Mouse (Mus musculus) hindbrain, embryonic 16.5 days (tissue): ENCODE measurements at regions not wholly inside any gene's neighbourhood (a gene's known extent, or its start where the extent isn't known, plus 50 kb on each side); places are given as distances from the start of the nearest gene placed in this dataset.
A peak's percentile ranks its signal among the peaks of the same experiment; 100 is the strongest.
"Not testable (repeated sequence)": the region's sequence is repeated elsewhere in the genome, so short reads cannot be mapped to it uniquely, and the experiment has no call there.

Source experiments
- ATAC-seq: fragments of 200-750 bp; cut with Nextera tagmentation; 2 replicates; pipeline ENCODE4 v1.8.0; 2017; ENCODE audit warnings: moderate TSS enrichment, moderate library complexity
- H3K27ac ChIP-seq: fragments of 300-500 bp; sonication (generic); 2 replicates; pipeline ENCODE4 v1.5.1; 2014; ENCODE audit warnings: low read depth, mild to moderate bottlenecking, control low read depth, low read length, moderate library complexity
- H3K27me3 ChIP-seq: fragments of 300-500 bp; sonication (generic); replicated peaks from 2 replicates; pipeline ENCODE4 v1.6.1; 2014; ENCODE audit warnings: low read length; ENCODE audit not compliant: control insufficient read depth, insufficient read depth
- H3K36me3 ChIP-seq: fragments of 300-500 bp; sonication (generic); 2 replicates; pipeline ENCODE4 v1.6.1; 2014; ENCODE audit warnings: mild to moderate bottlenecking, low read length, moderate library complexity, mixed read lengths; ENCODE audit not compliant: control insufficient read depth, insufficient read depth
- H3K4me1 ChIP-seq: fragments of 300-500 bp; sonication (generic); 2 replicates; pipeline ENCODE4 v1.6.1; 2014; ENCODE audit warnings: low read depth, low read length; ENCODE audit not compliant: control insufficient read depth, insufficient read depth
- H3K4me2 ChIP-seq: fragments of 300-500 bp; sonication (generic); 2 replicates; pipeline ENCODE4 v1.6.1; 2014; ENCODE audit warnings: mild to moderate bottlenecking, low read length, control low read depth, moderate library complexity
- H3K4me3 ChIP-seq: fragments of 300-500 bp; sonication (generic); 2 replicates; pipeline ENCODE4 v1.5.1; 2014; ENCODE audit warnings: mild to moderate bottlenecking, low read length, control low read depth, moderate library complexity
- H3K9ac ChIP-seq: fragments of 300-500 bp; sonication (generic); 2 replicates; pipeline ENCODE4 v1.6.1; 2014; ENCODE audit warnings: low read depth, mild to moderate bottlenecking, control low read depth, low read length, moderate library complexity
- H3K9me3 ChIP-seq: fragments of 300-500 bp; sonication (generic); 2 replicates; pipeline ENCODE4 v1.6.1; 2014; ENCODE audit warnings: mild to moderate bottlenecking, low read length, moderate library complexity; ENCODE audit not compliant: control insufficient read depth
- WGBS: fragments of 180-500 bp; shearing (Covaris S2); extraction: QIAGEN DNeasy Blood & Tissue Kit; methylation state at CpG from one replicate; pipeline ENCODE4 v1.1.7; 2014; 5-methylcytosine and 5-hydroxymethylcytosine counted together

DNA sequence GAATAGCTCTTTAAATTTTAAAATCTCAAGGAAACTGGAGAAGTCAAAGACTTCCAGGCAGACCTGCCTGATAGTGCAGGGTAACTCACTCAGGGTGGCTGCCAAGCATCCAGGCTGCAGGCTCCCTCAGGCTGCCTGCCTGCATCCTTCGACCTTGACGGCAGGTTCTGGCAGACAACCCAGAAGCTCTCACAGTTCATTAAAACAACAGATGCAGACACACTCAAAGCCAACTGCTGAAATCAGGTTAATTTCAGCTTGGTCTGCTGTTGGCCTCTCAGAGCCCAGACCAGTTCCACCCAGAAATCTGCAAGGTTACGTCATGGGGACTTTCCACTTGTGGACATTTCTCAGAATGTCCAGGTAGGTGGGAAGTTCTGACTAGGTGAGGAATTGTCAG is 109.3 kb upstream of the Frmd4a start:
- H3K27me3 ChIP-seq, result no peaks in the 10 kb centered on the region
- no peaks in the 10 kb centered on the region for H3K9me3 ChIP-seq
- peak; percentile 87 for ATAC-seq
- H3K9ac ChIP-seq, result no peak overlapping the region
- WGBS, result 61% methylated on average over 3 of the region's 3 CpGs
- H3K4me1 ChIP-seq, result peaks cover 4% of the 10 kb centered on the region; the same call in 1 of the 2 replicates
- H3K4me2 ChIP-seq, result no peak overlapping the region
- H3K4me3 ChIP-seq, result no peak overlapping the region
- no peak overlapping the region for H3K27ac ChIP-seq
- no peaks in the 10 kb centered on the region for H3K36me3 ChIP-seq

DNA sequence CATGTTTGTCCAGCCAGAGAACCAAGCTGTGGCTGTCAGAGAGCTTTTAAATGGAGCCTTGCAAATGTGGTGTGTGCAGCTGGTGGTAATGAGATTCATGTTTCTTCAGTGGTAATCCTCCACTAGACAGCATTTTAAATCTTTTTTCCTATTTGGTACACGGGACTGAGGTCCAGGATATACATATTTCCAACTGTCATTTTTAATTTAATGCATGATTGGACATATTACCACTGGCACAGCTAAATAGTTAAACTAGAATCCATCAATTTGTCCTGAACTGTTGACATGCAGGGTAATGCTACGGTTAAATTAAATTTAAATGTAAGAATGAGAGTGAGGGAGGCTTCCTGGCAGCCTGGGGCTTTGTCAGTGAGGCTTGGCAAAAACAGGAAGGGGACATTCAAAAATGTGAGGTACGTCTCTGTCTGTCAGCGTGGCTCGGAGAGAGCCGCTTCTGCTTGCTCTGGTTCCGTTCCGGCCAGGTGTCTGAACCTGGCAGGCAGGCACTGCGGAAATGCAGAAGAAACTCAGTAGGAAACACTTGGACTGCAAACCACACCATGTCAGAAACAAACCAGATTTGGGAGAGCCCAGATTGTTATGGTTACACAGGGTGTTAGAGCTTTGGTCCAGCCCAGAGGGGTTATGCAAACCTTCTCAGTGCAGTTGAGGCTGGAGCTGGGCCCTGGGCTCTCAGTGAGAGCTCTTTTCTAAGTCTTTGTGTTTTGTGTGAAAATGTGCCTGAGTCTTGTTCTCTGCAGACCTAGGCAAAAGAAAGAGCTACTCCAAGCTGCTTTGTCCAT is 107.2 kb upstream of the Frmd4a start:
- H3K4me2 ChIP-seq, result no peak overlapping the region
- no peaks in the 10 kb centered on the region for H3K27me3 ChIP-seq
- no peaks in the 10 kb centered on the region for H3K36me3 ChIP-seq
- no peaks in the 10 kb centered on the region for H3K9me3 ChIP-seq
- no peak overlapping the region for H3K9ac ChIP-seq
- WGBS, result 38% methylated on average over 9 of the region's 9 CpGs
- peaks cover 4% of the 10 kb centered on the region; the same call in 1 of the 2 replicates for H3K4me1 ChIP-seq
- peak overlapping the region; percentile 26; the same call in 1 of the 2 replicates for H3K27ac ChIP-seq
- H3K4me3 ChIP-seq, result no peak overlapping the region
- ATAC-seq, result peak; percentile 68

DNA sequence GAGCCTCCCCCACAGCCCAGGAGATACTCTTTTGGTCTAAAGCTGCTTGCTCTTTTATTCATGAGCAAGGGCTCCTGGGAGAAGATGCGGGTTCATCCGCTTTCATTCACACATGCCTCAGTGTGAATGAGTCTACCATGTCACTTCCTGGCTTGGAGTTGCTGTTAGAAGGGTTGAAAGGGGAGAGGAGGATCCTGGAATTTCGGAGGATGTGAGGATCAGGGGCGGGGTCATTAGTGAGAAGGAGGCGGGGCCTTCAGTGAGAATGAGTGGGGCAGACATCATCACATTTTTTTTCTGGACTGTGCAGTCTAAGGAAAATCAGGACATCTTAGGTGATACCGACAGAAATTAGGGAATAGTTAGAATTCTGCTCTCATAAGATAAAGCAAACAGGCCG is 102.4 kb upstream of the Frmd4a start:
- Histone ChIP-seq H3K4me3 (no peak overlapping the region), H3K27ac (no peak overlapping the region), H3K36me3 (no peaks in the 10 kb centered on the region), H3K9me3 (no peaks in the 10 kb centered on the region), H3K9ac (no peak overlapping the region), H3K4me2 (no peak overlapping the region), H3K27me3 (no peaks in the 10 kb centered on the region), H3K4me1 (peaks cover 4% of the 10 kb centered on the region; the same call in 1 of the 2 replicates)
- WGBS, result 78% methylated on average over 7 of the region's 7 CpGs
- ATAC-seq, result no peak

DNA sequence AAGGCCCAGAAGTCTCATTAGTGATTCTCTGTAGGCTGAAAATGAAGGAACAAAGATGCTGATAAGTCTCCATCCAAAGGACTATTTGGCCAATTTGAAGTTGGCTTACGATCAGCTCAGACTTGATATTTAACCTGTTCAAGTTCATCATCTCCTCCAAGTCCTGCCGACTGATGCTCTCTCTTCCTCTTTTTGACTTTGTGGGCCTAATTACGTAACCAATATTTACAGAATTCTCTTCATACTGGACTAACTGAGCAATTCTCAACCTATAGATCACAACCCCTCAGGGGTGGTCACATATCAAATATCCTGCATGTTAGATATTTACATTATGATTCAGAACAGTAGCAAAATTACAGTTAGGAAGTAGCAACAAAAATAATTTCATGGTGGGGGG is 101.2 kb upstream of the Frmd4a start:
- 93% methylated on average over 3 of the region's 3 CpGs for WGBS
- no peak overlapping the region for H3K4me3 ChIP-seq

DNA sequence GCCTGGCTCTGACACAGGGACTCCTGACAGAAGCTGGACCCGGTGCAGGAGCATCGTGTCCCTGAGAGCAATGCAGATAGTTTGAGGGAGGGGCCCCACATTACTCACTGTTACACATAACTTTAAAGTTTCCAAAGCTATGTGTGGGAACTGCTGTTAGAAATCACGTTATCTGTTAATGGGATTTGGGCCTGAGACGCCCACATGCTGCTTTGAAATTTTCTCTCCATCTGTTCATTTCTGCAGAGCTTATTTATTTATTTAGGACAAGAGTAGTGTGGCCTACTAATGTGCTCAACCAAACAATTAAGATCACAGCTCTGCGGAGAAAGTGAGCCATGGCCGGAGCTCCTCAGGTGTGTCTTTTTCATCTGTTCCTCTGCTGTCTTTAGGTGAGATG is 99.4 kb upstream of the Frmd4a start:
- H3K4me1 ChIP-seq, result no peaks in the 10 kb centered on the region
- H3K27ac ChIP-seq, result no peak overlapping the region
- WGBS, result 65% methylated on average over 6 of the region's 6 CpGs
- H3K4me3 ChIP-seq, result no peak overlapping the region
- H3K36me3 ChIP-seq, result no peaks in the 10 kb centered on the region
- H3K9me3 ChIP-seq, result no peaks in the 10 kb centered on the region
- H3K9ac ChIP-seq, result no peak overlapping the region
- no peaks in the 10 kb centered on the region for H3K27me3 ChIP-seq
- no peak overlapping the region for H3K4me2 ChIP-seq
- ATAC-seq, result peak; percentile 64

More for the DNA sequence above, 101.2 kb upstream of the Frmd4a start:
- H3K36me3 ChIP-seq, result no peaks in the 10 kb centered on the region
- no peaks in the 10 kb centered on the region for H3K27me3 ChIP-seq
- no peaks in the 10 kb centered on the region for H3K4me1 ChIP-seq
- ATAC-seq, result no peak
- H3K4me2 ChIP-seq, result no peak overlapping the region
- H3K27ac ChIP-seq, result no peak overlapping the region
- H3K9ac ChIP-seq, result no peak overlapping the region
- no peaks in the 10 kb centered on the region for H3K9me3 ChIP-seq

DNA sequence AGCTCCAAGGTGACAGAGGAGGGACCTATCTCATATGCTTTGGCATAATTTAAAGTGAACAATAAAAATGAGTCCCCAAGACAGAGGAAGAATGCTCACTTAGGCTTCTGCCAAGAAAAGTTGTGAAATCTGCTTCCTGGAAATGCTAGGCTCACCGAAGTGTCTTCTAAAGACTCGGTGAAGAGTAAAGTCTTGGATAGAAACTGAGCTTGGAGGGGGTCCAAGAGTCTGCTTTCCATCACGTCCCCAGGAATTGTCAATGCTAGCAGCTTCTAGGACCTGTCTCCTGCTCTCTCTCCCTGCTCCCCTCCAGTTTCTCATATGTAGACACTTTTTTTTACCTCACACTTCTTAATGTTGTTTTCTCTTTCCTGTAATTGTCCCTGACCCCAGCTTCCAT is 97.6 kb upstream of the Frmd4a start:
- 66% methylated on average over 3 of the region's 3 CpGs for WGBS
- H3K27ac ChIP-seq, result no peak overlapping the region
- H3K9me3 ChIP-seq, result no peaks in the 10 kb centered on the region
- no peak for ATAC-seq
- H3K27me3 ChIP-seq, result no peaks in the 10 kb centered on the region
- no peak overlapping the region for H3K4me3 ChIP-seq
- no peak overlapping the region for H3K4me2 ChIP-seq
- no peaks in the 10 kb centered on the region for H3K4me1 ChIP-seq
- no peak overlapping the region for H3K9ac ChIP-seq
- no peaks in the 10 kb centered on the region for H3K36me3 ChIP-seq

DNA sequence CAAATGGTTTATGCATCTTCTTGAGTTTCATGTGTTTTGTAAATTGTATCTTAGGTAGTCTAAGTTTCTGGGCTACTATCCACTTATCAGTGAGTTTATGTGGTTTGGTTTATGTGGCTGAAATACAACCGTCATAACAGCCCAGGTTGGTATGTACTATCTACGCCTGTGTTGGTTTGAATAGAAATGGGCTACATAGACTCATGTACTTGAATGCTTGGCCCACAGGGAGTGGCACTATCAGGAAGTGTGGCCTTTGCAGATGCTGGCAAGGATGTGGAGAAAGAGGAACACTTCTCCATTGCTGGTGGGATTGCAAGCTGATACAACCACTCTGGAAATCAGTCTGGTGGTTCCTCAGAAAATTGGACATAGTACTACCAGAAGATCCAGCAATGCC is 96.4 kb upstream of the Frmd4a start:
- 95% methylated on average over 2 of the region's 2 CpGs for WGBS
- H3K4me1 ChIP-seq, H3K9me3 ChIP-seq, H3K4me3 ChIP-seq, H3K36me3 ChIP-seq, ATAC-seq, H3K9ac ChIP-seq, H3K4me2 ChIP-seq, H3K27ac ChIP-seq, H3K27me3 ChIP-seq: not testable (repeated sequence)

DNA sequence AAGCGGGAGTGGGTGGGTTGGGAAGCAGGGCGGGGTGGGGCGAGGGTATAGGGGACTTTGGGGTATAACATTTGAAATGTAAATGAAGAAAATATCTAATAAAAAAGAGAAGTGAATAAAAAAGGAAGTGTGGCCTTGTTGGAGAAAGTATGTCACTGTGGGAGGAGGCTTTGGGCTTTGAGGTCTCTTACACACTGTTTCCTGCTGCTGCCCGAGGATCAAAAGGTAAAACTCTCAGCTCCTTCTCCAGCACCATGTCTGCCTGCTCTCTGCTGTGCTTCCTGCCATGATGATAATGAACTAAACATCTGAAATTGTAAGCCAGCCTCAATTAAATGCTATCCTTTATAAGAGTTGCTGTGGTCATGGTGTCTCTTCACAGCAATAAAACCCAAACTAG is 94.8 kb upstream of the Frmd4a start:
- Histone ChIP-seq H3K4me2 (no peak overlapping the region), H3K9me3 (no peaks in the 10 kb centered on the region), H3K36me3 (no peaks in the 10 kb centered on the region), H3K27ac (no peak overlapping the region), H3K4me3 (no peak overlapping the region), H3K4me1 (no peaks in the 10 kb centered on the region; the same call in 1 of the 2 replicates), H3K9ac (no peak overlapping the region), H3K27me3 (no peaks in the 10 kb centered on the region)
- WGBS, result 92% methylated on average over 4 of the region's 4 CpGs
- no peak for ATAC-seq

DNA sequence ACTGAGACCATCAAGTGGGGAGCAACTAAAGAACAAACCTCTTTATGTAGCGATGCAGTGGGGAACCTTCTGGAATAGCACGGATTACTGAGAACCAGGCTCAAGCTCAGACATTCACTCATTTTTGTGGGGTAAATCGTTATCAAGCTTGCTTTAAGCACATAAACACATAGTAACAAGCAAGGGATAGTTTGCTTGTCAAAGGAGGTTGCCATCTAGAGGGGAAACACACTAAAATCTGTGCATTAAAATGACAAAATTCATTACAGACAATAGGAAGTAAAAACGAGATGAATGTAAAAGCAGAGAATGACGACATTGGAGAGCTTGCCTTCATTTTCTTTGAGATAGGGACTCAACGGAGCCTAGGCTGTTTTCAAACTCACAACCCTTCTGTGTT is 92.8 kb upstream of the Frmd4a start:
- ATAC-seq, result no peak
- WGBS, result 76% methylated on average over 6 of the region's 6 CpGs

More for the DNA sequence above, 92.8 kb upstream of the Frmd4a start:
- no peak overlapping the region for H3K9ac ChIP-seq
- no peak overlapping the region for H3K4me3 ChIP-seq
- no peaks in the 10 kb centered on the region; the same call in 1 of the 2 replicates for H3K4me1 ChIP-seq
- no peaks in the 10 kb centered on the region for H3K9me3 ChIP-seq
- no peaks in the 10 kb centered on the region for H3K36me3 ChIP-seq
- no peak overlapping the region for H3K4me2 ChIP-seq
- no peaks in the 10 kb centered on the region for H3K27me3 ChIP-seq
- no peak overlapping the region for H3K27ac ChIP-seq
